Mouse (Mus musculus) midbrain, embryonic 11.5 days (tissue): ENCODE data around the gene Ptgr1. TPM values are rescaled to one million over a fixed set of nuclear protein-coding genes. Genes with fewer than 3 reads are reported as not detected.

ENCODE experiments used
- ATAC-seq: fragments of 200-750 bp; cut with Nextera tagmentation; 2 replicates; pipeline ENCODE4 v1.8.0; 2017; ENCODE audit warnings: moderate TSS enrichment, moderate library complexity; ENCODE audit not compliant: low FRiP score
- DNase-seq: peaks from one replicate; pipeline ENCODE4 v3.0.0; 2015; ENCODE audit warnings: low spot score; ENCODE audit errors: missing footprints
- H3K27ac ChIP-seq: fragments of 300-500 bp; sonication (generic); 2 replicates; pipeline ENCODE4 v1.5.1; 2014; ENCODE audit warnings: low read depth, low read length
- H3K27me3 ChIP-seq: fragments of 300-500 bp; sonication (generic); 2 replicates; pipeline ENCODE4 v1.6.1; 2014; ENCODE audit warnings: mild to moderate bottlenecking, low read length, moderate library complexity, mixed read lengths; ENCODE audit not compliant: control insufficient read depth, insufficient read depth
- H3K36me3 ChIP-seq: fragments of 300-500 bp; sonication (generic); 2 replicates; pipeline ENCODE4 v1.6.1; 2014; ENCODE audit warnings: mild to moderate bottlenecking, low read length, moderate library complexity, mixed read lengths; ENCODE audit not compliant: control insufficient read depth, insufficient read depth
- H3K4me1 ChIP-seq: fragments of 300-500 bp; sonication (generic); 2 replicates; pipeline ENCODE4 v1.6.1; 2014; ENCODE audit warnings: low read length; ENCODE audit not compliant: control insufficient read depth, insufficient read depth
- H3K4me2 ChIP-seq: fragments of 300-500 bp; sonication (generic); 2 replicates; pipeline ENCODE4 v1.6.1; 2014; ENCODE audit warnings: mild to moderate bottlenecking, moderate library complexity
- H3K4me3 ChIP-seq: fragments of 300-500 bp; sonication (generic); 2 replicates; pipeline ENCODE4 v1.5.1; 2014; ENCODE audit warnings: low read depth, low read length
- H3K9ac ChIP-seq: fragments of 300-500 bp; sonication (generic); 2 replicates; pipeline ENCODE4 v1.6.1; 2014; ENCODE audit warnings: low read length
- H3K9me3 ChIP-seq: fragments of 300-500 bp; sonication (generic); 2 replicates; pipeline ENCODE4 v1.6.1; 2016; ENCODE audit warnings: low read length; ENCODE audit not compliant: control insufficient read depth
- WGBS: fragments of 180-500 bp; shearing (Covaris S2); extraction: QIAGEN DNeasy Blood & Tissue Kit; methylation state at CpG from one replicate; pipeline ENCODE4 v1.1.7; 2014; 5-methylcytosine and 5-hydroxymethylcytosine counted together
- polyA plus RNA-seq: library from polyadenylated mRNA; unstranded; fragments of >200 nt; fragmentation: Nextera tagmentation; extraction: Ambion mirVana; gene quantifications from 2 replicates; pipeline ENCODE4 v1.2.1, GENCODE M21; 2014

The Ptgr1 gene
- polyA plus RNA-seq, 1 experiment from 2014 or later, result 16.2 TPM

- no peaks in the 10 kb centered on the region for H3K9me3 ChIP-seq
- ATAC-seq, result peak; percentile 88
- H3K4me2 ChIP-seq, result peak within 1 kb of the TSS; percentile 61
- no peak within 1 kb of the TSS for H3K27ac ChIP-seq
- peaks cover 3% of the 10 kb centered on the region for H3K27me3 ChIP-seq
- H3K4me1 ChIP-seq, result peaks cover 5% of the 10 kb centered on the region; the same call in 1 of the 2 replicates
- peak; percentile 100 for DNase-seq
- H3K36me3 ChIP-seq, result no peaks in the 10 kb centered on the region
- H3K4me3 ChIP-seq, result peak within 1 kb of the TSS; percentile 60
- 2% methylated on average over 50 of the region's 50 CpGs for WGBS
- H3K9ac ChIP-seq, result peak within 1 kb of the TSS; percentile 74
These were observed 43.3 kb downstream of the Ptgr1 start, which contains the start of gene Zkscan16 for GRCm38 (mm10) chr4:58943420-58944205. Zkscan16 (plus strand) TSS chr4:58943628.

GRCm38 (mm10) chr4:58942942-58943341 lies 44.0 kb downstream of the Ptgr1 start:
- no peak overlapping the region for H3K27ac ChIP-seq
- H3K9ac ChIP-seq, result peak overlapping the region; percentile 74
- peak; percentile 57 for ATAC-seq
- 81% methylated on average over 4 of the region's 4 CpGs for WGBS
- H3K4me3 ChIP-seq, result no peak overlapping the region
- H3K4me1 ChIP-seq, result peaks cover 5% of the 10 kb centered on the region; the same call in 1 of the 2 replicates
- H3K4me2 ChIP-seq, result peak overlapping the region; percentile 61
- DNase-seq, result no peak
- no peaks in the 10 kb centered on the region for H3K9me3 ChIP-seq
- H3K36me3 ChIP-seq, result no peaks in the 10 kb centered on the region
- peaks cover 3% of the 10 kb centered on the region for H3K27me3 ChIP-seq

GRCm38 (mm10) chr4:58941638-58942037 lies 45.3 kb downstream of the Ptgr1 start:
- H3K9ac ChIP-seq, result no peak overlapping the region
- ATAC-seq (no peak), DNase-seq (no peak)
- H3K27ac ChIP-seq, result no peak overlapping the region
- no peak overlapping the region for H3K4me3 ChIP-seq
- H3K27me3 ChIP-seq, result peaks cover 3% of the 10 kb centered on the region
- no peaks in the 10 kb centered on the region for H3K36me3 ChIP-seq
- H3K9me3 ChIP-seq, result no peaks in the 10 kb centered on the region
- peaks cover 5% of the 10 kb centered on the region; the same call in 1 of the 2 replicates for H3K4me1 ChIP-seq
- no peak overlapping the region for H3K4me2 ChIP-seq

- no peaks in the 10 kb centered on the region for H3K36me3 ChIP-seq
- DNase-seq (no peak), ATAC-seq (no peak)
- H3K4me1 ChIP-seq, result no peaks in the 10 kb centered on the region
- H3K9ac ChIP-seq, result no peak overlapping the region
- no peak overlapping the region for H3K4me3 ChIP-seq
- H3K27me3 ChIP-seq, result no peaks in the 10 kb centered on the region
- no peak overlapping the region for H3K27ac ChIP-seq
- 64% methylated on average over 3 of the region's 3 CpGs for WGBS
- H3K4me2 ChIP-seq, result no peak overlapping the region
- no peaks in the 10 kb centered on the region for H3K9me3 ChIP-seq
These were observed 51.1 kb downstream of the Ptgr1 start for GRCm38 (mm10) chr4:58935846-58936245.

- H3K4me3 ChIP-seq, result no peak overlapping the region
- no peak overlapping the region for H3K27ac ChIP-seq
- H3K4me1 ChIP-seq, result no peaks in the 10 kb centered on the region
- H3K9ac ChIP-seq, result no peak overlapping the region
- DNase-seq (peak; percentile 87), ATAC-seq (peak; percentile 67; the same call in 1 of the 2 replicates)
- no peaks in the 10 kb centered on the region for H3K36me3 ChIP-seq
- H3K4me2 ChIP-seq, result no peak overlapping the region
- H3K27me3 ChIP-seq, result no peaks in the 10 kb centered on the region
- 53% methylated on average over 15 of the region's 15 CpGs for WGBS
- H3K9me3 ChIP-seq, result no peaks in the 10 kb centered on the region
These were observed 52.0 kb downstream of the Ptgr1 start for GRCm38 (mm10) chr4:58934746-58935476.

- ATAC-seq, result no peak
These were observed 52.6 kb downstream of the Ptgr1 start for GRCm38 (mm10) chr4:58934308-58934707.

GRCm38 (mm10) chr4:58932541-58932940 lies 54.4 kb downstream of the Ptgr1 start:
- Histone ChIP-seq H3K9me3 (no peaks in the 10 kb centered on the region), H3K4me3 (no peak overlapping the region), H3K27me3 (no peaks in the 10 kb centered on the region), H3K4me2 (no peak overlapping the region), H3K4me1 (no peaks in the 10 kb centered on the region), H3K27ac (no peak overlapping the region), H3K36me3 (no peaks in the 10 kb centered on the region), H3K9ac (no peak overlapping the region)
- no peak for ATAC-seq
- no peak for DNase-seq
- WGBS, result 88% methylated on average over 6 of the region's 6 CpGs

More at GRCm38 (mm10) chr4:58934308-58934707, 52.6 kb downstream of the Ptgr1 start:
- H3K36me3 ChIP-seq, result no peaks in the 10 kb centered on the region
- H3K4me2 ChIP-seq, result no peak overlapping the region
- DNase-seq, result no peak
- WGBS, result 85% methylated on average over 4 of the region's 4 CpGs
- no peak overlapping the region for H3K27ac ChIP-seq
- no peak overlapping the region for H3K9ac ChIP-seq
- H3K9me3 ChIP-seq, result no peaks in the 10 kb centered on the region
- no peaks in the 10 kb centered on the region for H3K27me3 ChIP-seq
- H3K4me3 ChIP-seq, result no peak overlapping the region
- no peaks in the 10 kb centered on the region for H3K4me1 ChIP-seq

GRCm38 (mm10) chr4:58927661-58928060 lies 59.3 kb downstream of the Ptgr1 start:
- WGBS, result 67% methylated on average over 3 of the region's 3 CpGs
- H3K27ac ChIP-seq, result no peak overlapping the region
- no peak for ATAC-seq

GRCm38 (mm10) chr4:58926120-58926519 lies 60.8 kb downstream of the Ptgr1 start:
- no peak for DNase-seq
- H3K9me3 ChIP-seq, result no peaks in the 10 kb centered on the region; the same call in 1 of the 2 replicates
- no peaks in the 10 kb centered on the region for H3K36me3 ChIP-seq
- WGBS, result 33% methylated on average over 2 of the region's 2 CpGs
- no peak overlapping the region for H3K4me3 ChIP-seq
- no peak overlapping the region for H3K4me2 ChIP-seq
- no peaks in the 10 kb centered on the region for H3K4me1 ChIP-seq
- H3K9ac ChIP-seq, result no peak overlapping the region
- no peak overlapping the region for H3K27ac ChIP-seq
- ATAC-seq, result no peak
- H3K27me3 ChIP-seq, result no peaks in the 10 kb centered on the region

More at GRCm38 (mm10) chr4:58927661-58928060, 59.3 kb downstream of the Ptgr1 start:
- no peaks in the 10 kb centered on the region; the same call in 1 of the 2 replicates for H3K9me3 ChIP-seq
- no peaks in the 10 kb centered on the region for H3K4me1 ChIP-seq
- H3K27me3 ChIP-seq, result no peaks in the 10 kb centered on the region
- no peak for DNase-seq
- no peak overlapping the region for H3K4me3 ChIP-seq
- H3K4me2 ChIP-seq, result no peak overlapping the region
- H3K36me3 ChIP-seq, result no peaks in the 10 kb centered on the region
- no peak overlapping the region for H3K9ac ChIP-seq
